Mouse (Mus musculus) layer of hippocampus, postnatal 14 days (tissue): Measurements from ENCODE around the gene Dnajc30. TPM values are rescaled to one million over a fixed set of nuclear protein-coding genes. Genes with fewer than 3 reads are reported as not detected.

Source experiments
- DNase-seq, 2 experiments: peaks; one replicate each; pipeline ENCODE4 v3.0.0; 2021 to 2022; ENCODE audit warnings: low spot score in 2 of 2, mixed read lengths in 1 of 2
- total RNA-seq, 2 experiments: library from RNA; stranded (reverse); gene quantifications; 2 replicates each; pipeline ENCODE4 v1.2.3; 2021

The Dnajc30 gene
- total RNA-seq, 2 experiments from 2014 or later: 37.0 to 37.4 TPM

DNA sequence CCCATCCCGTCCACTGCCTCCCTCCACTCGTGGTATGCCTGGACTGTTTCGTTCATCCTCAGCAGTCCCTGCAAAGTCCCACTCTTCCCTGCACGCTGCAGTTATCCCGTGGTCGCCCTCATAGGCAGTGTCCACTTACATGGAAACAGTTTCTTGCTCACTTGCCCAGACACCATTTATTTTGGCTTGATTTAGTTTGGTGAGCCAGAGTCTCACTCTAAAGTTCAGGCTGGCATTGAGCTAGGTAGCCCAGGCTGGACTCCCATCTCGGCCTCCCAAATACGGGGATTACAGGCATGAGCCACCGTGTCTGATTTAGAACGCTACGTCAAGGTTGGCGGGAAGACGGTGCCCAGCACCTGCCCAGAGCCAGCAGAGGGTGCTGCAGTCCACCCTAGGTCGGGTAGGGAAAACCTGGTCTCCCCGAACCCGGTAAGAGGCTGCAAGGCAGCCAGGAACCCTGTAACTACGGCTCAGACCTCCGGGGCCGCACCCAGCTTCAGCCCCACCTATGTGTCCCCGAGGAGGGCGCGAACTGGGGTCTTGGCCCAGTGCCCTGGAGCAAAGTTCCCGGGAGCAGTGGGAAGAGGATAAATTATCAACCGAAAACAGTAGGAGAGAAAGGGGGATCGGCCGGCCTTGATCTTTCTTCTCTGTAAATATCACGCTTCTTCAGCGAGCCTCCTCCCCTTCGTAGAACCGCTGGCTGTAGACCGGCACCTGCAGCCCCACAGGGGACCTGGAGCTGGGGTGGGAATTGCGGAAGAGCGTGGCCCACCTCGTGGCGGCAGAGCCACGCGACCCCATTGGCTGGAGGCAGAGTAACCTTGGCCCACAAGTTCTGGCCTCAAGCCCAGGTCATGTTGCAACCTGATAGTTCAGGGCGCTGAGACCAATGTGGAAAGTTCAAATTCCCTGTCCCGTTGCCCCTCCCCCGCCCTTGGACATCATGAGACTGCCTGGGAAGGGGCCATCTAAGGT lies 43.8 kb downstream of the Dnajc30 start:
- DNase-seq: peak in 1 of 2 experiments; percentile 9

DNA sequence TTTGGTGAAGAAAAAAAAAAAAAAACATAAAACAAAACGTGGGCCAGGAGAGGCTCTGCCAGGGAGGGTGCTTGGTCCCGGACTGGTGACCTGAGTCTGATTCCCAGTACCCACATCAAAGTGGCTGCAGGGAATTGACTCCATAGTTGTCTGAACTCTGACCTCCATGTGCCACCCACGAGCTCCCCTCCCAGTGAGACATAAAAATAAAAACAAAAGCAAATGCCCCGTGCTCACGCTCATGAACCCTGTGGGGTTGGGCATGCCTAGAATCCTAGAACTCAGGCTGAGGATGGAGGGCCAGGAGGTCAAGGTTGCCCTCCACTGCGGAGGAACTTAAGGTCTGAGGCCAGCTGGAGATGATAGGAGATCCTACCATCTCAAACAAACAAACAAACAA lies 45.0 kb downstream of the Dnajc30 start:
- DNase-seq: no peak

GRCm38 (mm10) chr5:135109426-135109825 lies 45.4 kb downstream of the Dnajc30 start:
- no peak for DNase-seq

DNA sequence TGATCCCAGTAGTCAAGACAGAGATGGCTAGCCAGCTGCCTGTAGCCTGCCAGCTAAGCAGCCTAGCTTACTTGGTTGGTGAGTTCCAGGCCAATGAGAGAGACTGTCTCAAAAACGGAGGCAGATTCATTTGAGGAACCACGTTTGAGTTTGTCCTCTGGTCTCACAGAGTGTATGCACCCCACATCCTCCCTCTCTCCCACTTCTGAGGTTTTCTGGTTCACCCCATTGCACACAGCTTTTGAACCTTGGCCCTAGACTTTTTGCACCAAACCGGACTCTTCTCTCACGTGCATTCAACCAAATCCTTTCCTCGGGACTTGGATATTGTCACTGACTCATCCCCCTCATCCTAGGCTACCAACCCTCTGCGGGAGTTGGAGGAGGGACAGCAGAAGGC lies 46.0 kb downstream of the Dnajc30 start:
- no peak for DNase-seq

GRCm38 (mm10) chr5:135113782-135114181 lies 49.8 kb downstream of the Dnajc30 start:
- no peak for DNase-seq

- DNase-seq: no peak
Observed at GRCm38 (mm10) chr5:135115241-135115640, 51.2 kb downstream of the Dnajc30 start.

Other genes starting within 250 kb of the Dnajc30 start
- not detected for gene Tmem270, start 157.5 kb upstream of the Dnajc30 start, total RNA-seq
- not detected for gene Cldn13, start 148.7 kb upstream of the Dnajc30 start, total RNA-seq
- gene Mettl27, start 131.8 kb upstream of the Dnajc30 start, total RNA-seq: 10 to 100 TPM; 14.6 to 16.5 TPM
- gene Cldn4, start 117.3 kb upstream of the Dnajc30 start, total RNA-seq: not detected
- gene Cldn3, start 78.0 kb upstream of the Dnajc30 start, total RNA-seq: 1 to 10 TPM; 2.0 to 2.7 TPM
- 10 to 100 TPM; 39.3 to 40.4 TPM for gene Abhd11, start 55.0 kb upstream of the Dnajc30 start, total RNA-seq
- 100 to 1,000 TPM; 157 to 160 TPM for gene Stx1a, start 40.7 kb upstream of the Dnajc30 start, total RNA-seq
- 10 to 100 TPM; 49.4 to 51.6 TPM for gene Bud23, start 757 bp downstream of the Dnajc30 start, total RNA-seq
- 10 to 100 TPM; 27.5 to 28.2 TPM for gene Vps37d, start 14.1 kb downstream of the Dnajc30 start, total RNA-seq
- gene Mlxipl, start 25.7 kb downstream of the Dnajc30 start, total RNA-seq: 1 to 10 TPM; 3.2 to 5.8 TPM
- gene Tbl2, start 85.5 kb downstream of the Dnajc30 start, total RNA-seq: 10 to 100 TPM; 24.5 to 26.2 TPM
- gene Bcl7b, start 104.1 kb downstream of the Dnajc30 start, total RNA-seq: 10 to 100 TPM; 34.1 to 38.3 TPM
- 10 to 100 TPM; 54.6 to 55.2 TPM for gene Baz1b, start 123.1 kb downstream of the Dnajc30 start, total RNA-seq
- gene Fzd9, start 187.0 kb downstream of the Dnajc30 start, total RNA-seq: 10 to 100 TPM; 11.0 to 12.3 TPM